Mouse (Mus musculus) heart, adult 8-10 months (tissue): ENCODE data around the gene Adora2a. TPM values are rescaled to one million over a fixed set of nuclear protein-coding genes. Genes with fewer than 3 reads are reported as not detected.
"Not testable (repeated sequence)": the region's sequence is repeated elsewhere in the genome, so short reads cannot be mapped to it uniquely, and the experiment has no call there.

Experiments used
- DNase-seq: peaks from one replicate; pipeline ENCODE4 v3.0.0; 2022; ENCODE audit warnings: low spot score
- total RNA-seq, 4 experiments: library from RNA; stranded (reverse); gene quantifications; 2 replicates each; pipeline ENCODE4 v1.2.4; 2022

Gene Adora2a
- total RNA-seq = 1 to 10 TPM; 5.8 to 9.3 (median 7.0) TPM

GRCm38 (mm10) chr10:75316872-75316907 lies at the start of gene Adora2a:
TSS of gene Adora2a (plus strand) at chr10:75316877.
- no peak for DNase-seq

GRCm38 (mm10) chr10:75273020-75273419 lies 43.7 kb upstream of the Adora2a start:
- no peak for DNase-seq

DNA sequence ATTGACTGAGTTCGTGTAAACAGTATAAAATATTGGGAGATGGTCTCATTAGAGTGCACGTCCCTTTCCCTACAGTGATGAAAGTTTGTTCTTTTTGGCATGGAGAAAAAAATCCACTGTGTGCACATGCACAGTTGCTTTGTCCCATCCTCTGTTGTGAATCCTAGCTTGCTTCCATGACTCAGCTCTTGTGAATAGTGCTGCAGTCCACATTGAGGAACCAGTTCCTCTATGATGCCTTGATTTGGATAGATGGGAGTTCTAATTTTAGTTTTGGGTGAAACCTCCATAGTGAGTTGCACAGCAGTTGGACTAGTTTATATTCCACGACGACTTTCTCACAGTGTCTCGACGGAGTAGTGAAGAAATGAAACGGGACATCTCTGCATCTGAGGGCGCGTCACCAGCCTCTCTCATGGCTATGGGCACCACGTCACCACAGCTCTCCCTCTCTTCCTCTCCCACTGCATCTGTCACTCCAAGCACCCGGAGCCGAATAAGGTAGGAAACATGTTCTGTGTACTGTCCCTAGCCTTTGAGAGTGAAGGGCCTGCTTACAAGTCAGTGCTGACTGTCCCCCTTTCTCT lies 40.2 kb upstream of the Adora2a start:
- DNase-seq = no peak

DNA sequence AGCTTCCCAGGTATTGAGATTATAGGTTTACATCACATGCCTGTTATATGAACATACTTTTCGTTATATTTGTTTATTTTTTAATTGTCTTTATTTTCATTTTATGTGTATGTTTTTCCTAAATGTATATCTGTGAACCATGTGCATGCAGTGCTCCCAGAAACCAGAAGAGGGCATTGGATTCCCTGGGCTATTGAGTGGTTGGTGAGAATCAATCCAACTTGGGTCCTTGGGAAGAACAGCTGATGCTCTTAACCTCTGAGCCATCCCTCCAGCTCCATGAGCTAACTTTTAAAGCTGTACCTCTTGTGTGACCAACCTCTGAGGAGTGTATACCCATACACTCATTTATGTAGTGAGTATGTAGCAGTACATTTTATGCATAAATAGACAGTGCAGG lies 39.2 kb upstream of the Adora2a start:
- peak; percentile 46 for DNase-seq

DNA sequence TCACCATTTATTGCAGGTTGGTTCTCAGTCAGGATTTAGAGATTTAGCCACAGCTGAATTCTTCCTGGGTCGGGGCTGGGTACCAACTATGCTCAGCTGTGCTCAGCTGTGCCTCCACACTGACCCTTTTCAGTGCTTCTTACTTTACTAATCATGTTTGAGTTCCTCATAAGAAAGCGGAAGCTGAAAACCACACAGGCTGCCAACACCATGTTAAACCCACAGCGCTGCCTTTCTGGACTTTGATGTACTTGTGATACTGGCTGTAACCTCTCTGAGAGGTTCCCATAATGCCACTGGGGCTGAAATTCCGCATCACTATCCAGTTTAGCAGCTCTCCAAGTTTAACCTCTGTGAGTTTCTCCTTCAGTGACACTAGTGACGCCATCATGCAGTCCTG lies 34.0 kb upstream of the Adora2a start:
- peak; percentile 40 for DNase-seq

DNA sequence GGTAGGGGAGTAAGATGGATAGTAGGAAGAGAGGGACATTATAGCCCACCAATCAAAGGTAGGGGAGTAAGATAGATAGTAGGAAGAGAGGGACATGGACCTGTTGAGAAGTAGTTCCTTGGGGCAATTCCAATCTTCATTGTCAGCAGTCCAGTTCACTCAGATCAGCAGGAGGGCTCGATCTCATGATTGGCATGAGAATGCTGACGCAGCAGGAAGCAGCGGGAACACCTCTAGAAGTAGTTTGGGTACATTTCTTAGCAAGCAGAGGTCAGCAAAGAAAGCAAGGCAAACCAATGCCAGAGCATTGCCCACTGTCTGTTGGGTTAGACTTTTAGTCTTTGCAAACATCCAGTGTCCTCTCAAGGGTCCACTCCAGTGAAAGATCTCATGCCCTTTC lies 32.9 kb upstream of the Adora2a start:
- no peak for DNase-seq

DNA sequence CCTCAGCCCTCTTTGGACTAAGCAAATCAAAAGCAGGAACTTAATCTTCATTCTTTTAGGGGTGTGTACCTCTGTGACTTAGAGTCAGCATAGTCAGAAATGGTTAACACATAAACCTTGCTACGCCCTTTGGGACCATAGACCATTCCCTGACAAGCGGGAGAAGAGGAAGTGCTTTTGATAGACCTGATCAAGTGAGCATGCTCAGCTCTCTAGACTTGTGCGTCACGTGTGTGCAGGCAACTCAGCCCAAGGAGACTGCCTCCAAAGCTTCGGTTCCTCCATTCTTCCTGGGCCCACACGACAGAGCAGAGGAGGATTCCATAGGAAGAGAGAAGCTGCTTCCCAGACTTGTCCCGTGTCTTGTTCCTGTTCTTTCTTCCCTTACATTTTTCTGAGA lies 28.1 kb upstream of the Adora2a start:
- DNase-seq = no peak

GRCm38 (mm10) chr10:75289392-75289791 lies 27.3 kb upstream of the Adora2a start:
- no peak for DNase-seq

GRCm38 (mm10) chr10:75290650-75291049 lies 26.0 kb upstream of the Adora2a start:
- no peak for DNase-seq

- no peak for DNase-seq
These were observed 25.3 kb upstream of the Adora2a start for GRCm38 (mm10) chr10:75291338-75291737.

- not testable (repeated sequence) for DNase-seq
These were observed 24.5 kb upstream of the Adora2a start for GRCm38 (mm10) chr10:75292206-75292605.

DNA sequence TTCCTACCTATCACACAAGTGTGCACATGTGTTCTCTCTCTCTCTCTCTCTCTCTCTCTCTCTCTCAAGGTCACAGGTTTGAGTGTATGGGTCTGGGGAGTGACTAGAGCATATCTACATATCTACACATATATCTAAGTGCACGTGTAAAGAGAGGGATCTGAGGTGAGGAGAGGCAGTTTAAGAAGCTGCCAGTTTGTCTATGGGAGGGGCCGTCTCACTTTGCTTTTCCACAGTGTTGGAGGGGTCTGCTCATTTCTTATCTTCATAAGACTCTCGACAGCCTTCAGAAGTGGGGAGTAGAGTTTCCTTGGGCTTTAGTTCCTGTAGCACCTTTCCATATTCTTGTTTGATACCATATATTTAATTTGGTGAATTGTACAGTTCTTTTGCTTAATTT lies 23.4 kb upstream of the Adora2a start:
- DNase-seq = no peak

- no peak for DNase-seq
These were observed 22.3 kb upstream of the Adora2a start for GRCm38 (mm10) chr10:75294362-75294761.

GRCm38 (mm10) chr10:75294926-75295325 lies 21.8 kb upstream of the Adora2a start:
- DNase-seq = no peak

DNA sequence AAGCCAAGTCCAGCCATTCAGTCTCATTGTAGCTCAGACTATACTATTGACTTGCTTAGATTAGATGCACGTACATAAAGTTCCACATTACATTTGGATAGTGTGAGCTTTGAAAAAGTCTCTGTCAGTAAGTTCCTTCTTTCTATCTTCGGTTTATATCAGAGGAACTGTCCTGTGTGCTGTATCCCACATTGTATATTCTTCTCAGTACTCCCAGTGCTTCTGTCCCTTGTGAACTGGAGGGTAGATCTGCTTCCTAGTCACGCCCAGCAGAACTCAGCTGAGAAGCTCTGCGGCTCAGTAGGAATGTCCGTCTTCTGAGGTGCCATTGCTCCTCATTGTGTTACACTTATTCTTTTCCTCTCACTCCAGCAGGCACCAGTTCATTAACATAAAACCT lies 18.1 kb upstream of the Adora2a start:
- no peak for DNase-seq

- DNase-seq = peak; percentile 58
These were observed 16.8 kb upstream of the Adora2a start for GRCm38 (mm10) chr10:75299785-75300418.

GRCm38 (mm10) chr10:75301195-75301806 lies 15.4 kb upstream of the Adora2a start:
- DNase-seq = no peak

- DNase-seq = no peak
These were observed 14.7 kb upstream of the Adora2a start for GRCm38 (mm10) chr10:75301937-75302336.

DNA sequence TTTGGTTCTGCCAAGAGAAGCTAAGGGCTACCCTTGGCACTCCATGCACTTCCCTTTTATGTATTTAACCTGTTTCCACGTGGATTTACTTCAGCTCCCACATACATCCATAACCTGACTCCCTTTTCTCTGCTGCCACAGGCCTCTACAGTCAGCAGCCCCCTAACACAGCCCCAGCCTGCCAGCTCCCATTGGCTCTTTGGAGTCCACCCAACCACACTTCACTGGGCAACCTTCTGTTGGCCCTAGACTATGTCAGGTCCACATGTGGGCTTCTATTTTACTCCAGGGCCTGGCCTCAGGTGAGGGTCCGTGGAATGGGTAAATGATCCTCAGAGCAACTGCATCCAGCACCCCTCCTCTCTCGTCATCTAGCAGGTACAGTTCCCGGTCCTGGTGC lies 14.1 kb upstream of the Adora2a start:
- DNase-seq = no peak

DNA sequence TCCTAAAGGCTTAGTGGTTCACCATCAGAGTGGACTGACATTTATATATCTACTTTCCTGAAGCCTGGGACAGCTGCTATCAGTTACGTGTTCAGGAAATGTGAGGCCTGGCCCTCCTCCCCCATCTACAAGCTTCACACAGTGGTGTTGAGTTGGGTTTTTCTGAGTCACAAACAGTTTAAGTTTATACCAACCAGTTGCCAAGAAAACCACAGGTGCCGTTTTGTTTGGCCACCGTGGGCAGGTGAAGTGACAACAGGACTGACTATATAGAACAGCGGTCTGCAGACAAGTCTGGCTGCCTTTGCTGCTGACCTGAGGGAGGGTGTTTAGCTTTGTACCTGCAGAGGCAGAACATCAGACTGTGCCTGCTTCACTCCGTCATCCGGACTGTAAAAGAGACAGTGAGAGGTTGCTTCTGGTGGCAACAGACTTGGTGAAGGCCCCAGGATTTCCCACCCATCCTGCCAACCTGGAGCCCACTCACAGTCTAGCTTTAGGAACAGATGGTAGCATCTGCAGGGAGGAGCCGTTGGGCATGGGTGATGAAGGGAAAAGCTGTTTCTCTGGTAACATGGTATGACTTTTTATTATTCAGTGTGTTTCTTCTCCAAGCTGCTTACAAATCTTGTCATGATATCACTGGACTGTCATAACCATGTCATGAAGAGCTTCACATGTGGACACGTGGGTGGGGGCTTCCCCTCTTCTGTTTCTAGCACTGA lies 13.2 kb upstream of the Adora2a start:
- no peak for DNase-seq

DNA sequence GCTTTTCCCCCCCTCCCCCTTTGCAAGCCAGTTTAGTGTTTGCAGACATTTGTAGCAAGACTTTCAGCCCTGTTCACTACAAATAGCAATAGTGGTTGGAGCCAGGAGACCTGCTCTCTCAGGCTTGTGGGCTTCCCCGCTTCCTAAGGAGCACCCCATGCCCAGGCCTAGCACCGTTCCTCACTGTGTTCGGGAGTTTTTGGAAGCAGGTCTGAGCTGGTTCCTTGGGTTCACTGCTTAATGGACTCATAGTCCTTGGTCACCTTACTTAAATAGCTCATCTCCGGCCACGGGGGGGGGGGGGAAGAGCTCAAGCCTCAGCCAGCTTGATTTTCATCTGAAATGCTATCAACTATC lies 12.7 kb upstream of the Adora2a start:
- no peak for DNase-seq

- DNase-seq = peak; percentile 48
These were observed 12.3 kb upstream of the Adora2a start for GRCm38 (mm10) chr10:75304413-75304812.

DNA sequence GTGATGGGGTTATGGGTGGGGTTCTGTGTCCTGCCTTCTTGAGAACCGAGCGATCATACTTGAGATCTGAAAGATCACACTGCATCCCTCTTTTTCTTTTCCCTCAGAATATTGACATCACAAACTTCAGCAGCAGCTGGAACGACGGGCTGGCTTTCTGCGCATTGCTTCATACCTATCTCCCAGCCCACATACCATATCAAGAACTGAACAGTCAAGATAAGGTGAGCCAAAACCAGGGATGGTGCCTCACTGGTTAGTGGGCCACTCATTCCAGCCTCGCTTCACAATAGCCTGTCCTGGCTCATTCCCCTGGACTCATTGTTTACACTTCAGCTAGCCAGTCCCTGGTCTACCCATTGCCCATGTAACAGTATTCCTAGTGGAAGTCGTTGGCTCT lies 9.5 kb upstream of the Adora2a start:
- DNase-seq = no peak

DNA sequence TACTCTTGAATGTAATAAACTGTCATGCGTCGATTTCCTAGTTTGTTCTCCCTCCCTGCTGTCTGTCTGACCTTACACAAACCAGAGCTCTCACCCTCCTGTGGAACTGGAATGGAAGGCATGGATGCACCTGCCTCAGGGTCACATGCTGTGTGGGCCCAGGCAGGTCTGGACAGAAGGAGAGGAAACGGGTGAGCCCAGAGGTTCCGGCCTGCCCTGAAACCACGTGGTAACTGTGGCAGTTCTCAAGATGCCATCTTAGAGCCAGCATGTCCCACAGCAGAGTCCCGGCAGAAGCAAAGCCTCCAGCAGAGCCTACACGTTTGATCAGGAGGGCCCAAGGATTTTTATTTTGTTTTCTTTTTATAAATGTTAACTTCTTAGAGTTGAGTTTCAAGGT lies 4.3 kb upstream of the Adora2a start:
- DNase-seq = no peak
